ENCODE assay signal across 9 mouse cellular contexts in genomic region chr5:36397384-36397759, GRCm38 (mm10). TPM values are rescaled to one million over a fixed set of nuclear protein-coding genes. Genes with fewer than 3 reads are reported as not detected.
A peak's percentile ranks its signal among the peaks of the same experiment; 100 is the strongest.
DNase-seq lines count a peak whose midpoint lies in the region; ATAC-seq and TF ChIP-seq lines count a peak whose summit lies in the region.
"Had no signal": no experiment of that assay in that cellular context is flagged by ENCODE, and none has a peak within 500 bp of the region (broad histone marks: within the 10 kb centered on the region; RNA-seq: fewer than 3 reads in every experiment).

No protein-coding gene starts in this region.

- peaks cover 26% of the 10 kb centered on the region for H3K79me3 ChIP-seq in C2C12 (ENCODE audit: low read depth)

- under 1% methylated on average over 36 of the region's 36 CpGs for WGBS in heart, embryonic 10.5 days
- WGBS in embryonic facial prominence, embryonic 15.5 days = under 1% methylated on average over 36 of the region's 36 CpGs
- WGBS in limb, embryonic 12.5 days = under 1% methylated on average over 36 of the region's 36 CpGs
- WGBS in olfactory bulb, adult 2 months = 1% methylated on average over 36 of the region's 36 CpGs

- peak overlapping the region; percentile 99 for H3K4me2 ChIP-seq in embryonic facial prominence, embryonic 15.5 days (replicated peaks)
- peak overlapping the region; percentile 96 for H3K4me2 ChIP-seq in limb, embryonic 12.5 days

- H3K9me3 ChIP-seq in heart, embryonic 10.5 days = no peaks in the 10 kb centered on the region
- H3K9me3 ChIP-seq in embryonic facial prominence, embryonic 15.5 days (replicated peaks) = no peaks in the 10 kb centered on the region
- no peaks in the 10 kb centered on the region for H3K9me3 ChIP-seq in limb, embryonic 12.5 days
- H3K9me3 ChIP-seq: G1E had no signal

- H3K4me1 ChIP-seq in heart, embryonic 10.5 days = peaks cover 48% of the 10 kb centered on the region
- peaks cover 38% of the 10 kb centered on the region for H3K4me1 ChIP-seq in embryonic facial prominence, embryonic 15.5 days
- H3K4me1 ChIP-seq in limb, embryonic 12.5 days (replicated peaks) = peaks cover 30% of the 10 kb centered on the region
- peaks cover 34% of the 10 kb centered on the region for H3K4me1 ChIP-seq in olfactory bulb, adult 2 months (ENCODE audit: control insufficient read depth, insufficient read depth, low read length)

- 0 out of 2 replicates have a peak, but pooled peaks have one; percentile 11 for ATAC-seq in embryonic facial prominence, embryonic 15.5 days (ENCODE audit: insufficient number of reproducible peaks, low FRiP score, low TSS enrichment, low read depth)
- no peak; the same call in 1 of the 2 replicates for ATAC-seq in limb, embryonic 12.5 days (ENCODE audit: insufficient number of reproducible peaks, insufficient read depth, low FRiP score, low TSS enrichment, low read depth)

- no peaks in the 10 kb centered on the region for H3K36me3 ChIP-seq in heart, embryonic 10.5 days
- H3K36me3 ChIP-seq in C2C12 (ENCODE audit: control insufficient read depth, insufficient read depth) = peaks cover 3% of the 10 kb centered on the region
- no peaks in the 10 kb centered on the region for H3K36me3 ChIP-seq in embryonic facial prominence, embryonic 15.5 days
- no peaks in the 10 kb centered on the region for H3K36me3 ChIP-seq in limb, embryonic 12.5 days
- H3K36me3 ChIP-seq: G1E had no signal

- TF ChIP-seq POLR2A in olfactory bulb, adult 2 months (IDR thresholded peaks at IDR 0.05; ENCODE audit: insufficient read depth, low read depth, low read length) = no peak

- H3K79me2 ChIP-seq in C2C12 (ENCODE audit: control insufficient read depth, insufficient read depth) = peaks cover 53% of the 10 kb centered on the region

- peak overlapping the region; percentile 68 for H3ac ChIP-seq in C2C12 (ENCODE audit: control insufficient read depth, insufficient read length, low read depth)

- H3K9ac ChIP-seq in embryonic facial prominence, embryonic 15.5 days = peak overlapping the region; percentile 79
- H3K9ac ChIP-seq in limb, embryonic 12.5 days (replicated peaks) = peak overlapping the region; percentile 81

- peak overlapping the region; percentile 90 for H3K27ac ChIP-seq in heart, embryonic 10.5 days
- no peak overlapping the region for H3K27ac ChIP-seq in embryonic facial prominence, embryonic 15.5 days (replicated peaks)
- H3K27ac ChIP-seq in limb, embryonic 12.5 days = 0 out of 2 replicates have a peak overlapping the region, but pooled peaks have one; percentile 13
- H3K27ac ChIP-seq in olfactory bulb, adult 2 months (ENCODE audit: insufficient read depth, low read depth, low read length) = peak overlapping the region; percentile 5; the same call in 1 of the 2 replicates

- TF ChIP-seq CTCF in C2C12 (IDR thresholded peaks at IDR 0.05; ENCODE audit: control insufficient read depth, insufficient read depth, insufficient read length) = no peak
- TF ChIP-seq CTCF in olfactory bulb, adult 2 months (IDR thresholded peaks at IDR 0.05; ENCODE audit: insufficient read depth, low read depth, low read length) = 0 out of 2 replicates have a peak, but pooled peaks have one; percentile 7

- H3K27me3 ChIP-seq in heart, embryonic 10.5 days (ENCODE audit: insufficient read depth, poor library complexity, severe bottlenecking) = peaks cover 80% of the 10 kb centered on the region
- H3K27me3 ChIP-seq in C2C12 (ENCODE audit: control insufficient read depth, insufficient read depth, insufficient read length) = no peaks in the 10 kb centered on the region
- H3K27me3 ChIP-seq in embryonic facial prominence, embryonic 15.5 days = 0 out of 2 replicates have a peak, but pooled peaks cover 7% of the 10 kb centered on the region
- peaks cover 44% of the 10 kb centered on the region for H3K27me3 ChIP-seq in limb, embryonic 12.5 days

- DNase-seq in heart, embryonic 10.5 days (ENCODE audit: low spot score) = no peak
- no peak for DNase-seq in heart, adult 18-20 months
- DNase-seq in urinary bladder, adult 18-20 months (ENCODE audit: low spot score in 2 of 2) = no peak
- DNase-seq in thymus, adult 18-20 months = no peak

- peak overlapping the region; percentile 86 for H3K4me3 ChIP-seq in heart, embryonic 10.5 days
- H3K4me3 ChIP-seq in C2C12 (ENCODE audit: insufficient read depth, poor library complexity, severe bottlenecking) = peak overlapping the region; percentile 66
- peak overlapping the region; percentile 80 for H3K4me3 ChIP-seq in embryonic facial prominence, embryonic 15.5 days (replicated peaks)
- H3K4me3 ChIP-seq in limb, embryonic 12.5 days (replicated peaks) = peak overlapping the region; percentile 74
- peak overlapping the region; percentile 88 for H3K4me3 ChIP-seq in olfactory bulb, adult 2 months (ENCODE audit: insufficient read depth, low read depth, low read length)

TF ChIP-seq in C2C12, 6 proteins besides CTCF, POLR2A, EP300 and RAD21:
- TF ChIP-seq FOSL1 (IDR thresholded peaks at IDR 0.05; ENCODE audit: insufficient read depth, low read length, poor library complexity, severe bottlenecking) (no peak), MYOD1 (IDR thresholded peaks at IDR 0.05; ENCODE audit: control insufficient read depth, insufficient read length, low read depth) (no peak), MAX (IDR thresholded peaks at IDR 0.05) (no peak), USF1 (IDR thresholded peaks at IDR 0.05; ENCODE audit: low read depth) (no peak), CEBPB (IDR thresholded peaks at IDR 0.05; ENCODE audit: low read depth) (no peak), MYOG (IDR thresholded peaks at IDR 0.05; ENCODE audit: control insufficient read depth, extremely low read depth, insufficient read length) (no peak)
TF ChIP-seq in C2C12: peak in this region for 0.

RNA-seq across cellular contexts. Expression of gene Sorcs2, which starts 0.6 kb away (rescaled TPM):
- 6.9 and 12.2 TPM in 2 replicates for polyA plus RNA-seq in heart, embryonic 10.5 days (2016; fragmentation: Nextera tagmentation; extraction: Ambion mirVana)
- 10 to 100 TPM in 1 of 2 experiments, 1 to 10 TPM in 1; 8.2 to 11.0 TPM for total RNA-seq in heart, adult 18-20 months (2021)
- polyA plus RNA-seq in C2C12 (2012; fragmentation: generic; extraction: Trizol) = 67.7 TPM
- polyA plus RNA-seq in embryonic facial prominence, embryonic 15.5 days (2015; fragmentation: Nextera tagmentation; extraction: Ambion mirVana) = 25.3 and 26.2 TPM in 2 replicates
- polyA plus RNA-seq in limb, embryonic 12.5 days (2016; fragmentation: Nextera tagmentation; extraction: Ambion mirVana) = 16.9 and 18.1 TPM in 2 replicates
- not detected in 2 replicates for polyA plus RNA-seq in olfactory bulb, adult 2 months (2012; ENCODE audit: insufficient read depth, insufficient read length, low replicate concordance, missing spikeins)
